Mouse (Mus musculus) urinary bladder, postnatal 14 days (tissue): ENCODE results near the gene Tm6sf1.

Experiments
- DNase-seq: peaks from one replicate; pipeline ENCODE4 v3.0.0; 2021; ENCODE audit warnings: low spot score

Gene Tm6sf1

GRCm38 (mm10) chr7:81850171-81850570, 8.6 kb upstream of the Tm6sf1 start:
- DNase-seq = no peak

GRCm38 (mm10) chr7:81851706-81852105, 7.1 kb upstream of the Tm6sf1 start:
- DNase-seq = no peak

GRCm38 (mm10) chr7:81854568-81855307, 4.1 kb upstream of the Tm6sf1 start:
- DNase-seq = no peak

GRCm38 (mm10) chr7:81855694-81856093, 3.1 kb upstream of the Tm6sf1 start, which contains the start of gene Gm10160:
Gene Gm10160 (minus strand): TSS chr7:81855794.
- DNase-seq = no peak

- DNase-seq = no peak
Measured at GRCm38 (mm10) chr7:81856221-81856620, 2.6 kb upstream of the Tm6sf1 start.

GRCm38 (mm10) chr7:81858236-81858635, 565 bp upstream of the Tm6sf1 start:
- no peak for DNase-seq

- DNase-seq = no peak
Measured at GRCm38 (mm10) chr7:81860071-81860470, 1.3 kb downstream of the Tm6sf1 start.

GRCm38 (mm10) chr7:81860996-81861395, 2.2 kb downstream of the Tm6sf1 start:
- DNase-seq = no peak

- no peak for DNase-seq
Measured at GRCm38 (mm10) chr7:81861461-81861860, 2.7 kb downstream of the Tm6sf1 start.

- no peak for DNase-seq
Measured at GRCm38 (mm10) chr7:81861921-81862320, 3.1 kb downstream of the Tm6sf1 start.

- no peak for DNase-seq
Measured at GRCm38 (mm10) chr7:81862587-81863583, 4.1 kb downstream of the Tm6sf1 start.

GRCm38 (mm10) chr7:81864552-81864951, 5.8 kb downstream of the Tm6sf1 start:
- no peak for DNase-seq

- no peak for DNase-seq
Measured at GRCm38 (mm10) chr7:81865937-81866336, 7.1 kb downstream of the Tm6sf1 start.

GRCm38 (mm10) chr7:81867231-81867930, 8.6 kb downstream of the Tm6sf1 start:
- DNase-seq = no peak

- DNase-seq = peak; percentile 77
Measured at GRCm38 (mm10) chr7:81868158-81868557, 9.4 kb downstream of the Tm6sf1 start.

- DNase-seq = no peak
Measured at GRCm38 (mm10) chr7:81872493-81873013, 13.8 kb downstream of the Tm6sf1 start.

GRCm38 (mm10) chr7:81873807-81874206, 15.0 kb downstream of the Tm6sf1 start:
- no peak for DNase-seq

GRCm38 (mm10) chr7:81874636-81875035, 15.8 kb downstream of the Tm6sf1 start:
- DNase-seq = no peak

- DNase-seq = no peak
Measured at GRCm38 (mm10) chr7:81875372-81875771, 16.6 kb downstream of the Tm6sf1 start.

GRCm38 (mm10) chr7:81880286-81880685, 21.5 kb downstream of the Tm6sf1 start:
- DNase-seq = no peak

- no peak for DNase-seq
Measured at GRCm38 (mm10) chr7:81880797-81881196, 22.0 kb downstream of the Tm6sf1 start.

GRCm38 (mm10) chr7:81881600-81881999, 22.8 kb downstream of the Tm6sf1 start:
- DNase-seq = no peak
